Mouse (Mus musculus) stomach, postnatal 0 days (tissue): ENCODE data around the gene Crb1. TPM values are rescaled to one million over a fixed set of nuclear protein-coding genes. Genes with fewer than 3 reads are reported as not detected.

ENCODE experiments used
- ATAC-seq: fragments of 200-750 bp; cut with Nextera tagmentation; 2 replicates; pipeline ENCODE4 v1.8.0; 2017; ENCODE audit not compliant: low FRiP score, low TSS enrichment
- DNase-seq: peaks from one replicate; pipeline ENCODE4 v3.0.0-alpha.2; 2016; ENCODE audit warnings: low spot score
- H3K27ac ChIP-seq: fragments of 300-500 bp; sonication (generic); replicated peaks from 2 replicates; pipeline ENCODE4 v1.5.1; 2014; ENCODE audit warnings: mild to moderate bottlenecking, control low read depth
- H3K27me3 ChIP-seq: fragments of 300-500 bp; sonication (generic); 2 replicates; pipeline ENCODE4 v1.6.1; 2014; ENCODE audit warnings: low read length; ENCODE audit not compliant: control insufficient read depth, insufficient read depth
- H3K36me3 ChIP-seq: fragments of 300-500 bp; sonication (generic); 2 replicates; pipeline ENCODE4 v1.6.1; 2014; ENCODE audit warnings: low read length, mixed read lengths; ENCODE audit not compliant: control insufficient read depth, insufficient read depth
- H3K4me1 ChIP-seq: fragments of 300-500 bp; sonication (generic); replicated peaks from 2 replicates; pipeline ENCODE4 v1.6.1; 2014; ENCODE audit warnings: antibody characterized with exemption; ENCODE audit not compliant: control insufficient read depth, insufficient read depth
- H3K4me2 ChIP-seq: fragments of 300-500 bp; sonication (generic); replicated peaks from 2 replicates; pipeline ENCODE4 v1.6.1; 2014; ENCODE audit warnings: low read depth, mild to moderate bottlenecking, control low read depth, moderate library complexity
- H3K4me3 ChIP-seq: fragments of 300-500 bp; sonication (generic); 2 replicates; pipeline ENCODE4 v1.5.1; 2014; ENCODE audit warnings: low read depth, low read length, control low read depth
- H3K9ac ChIP-seq: fragments of 300-500 bp; sonication (generic); 2 replicates; pipeline ENCODE4 v1.6.1; 2014; ENCODE audit warnings: mild to moderate bottlenecking, low read length, control low read depth, mixed read lengths
- H3K9me3 ChIP-seq: fragments of 300-500 bp; sonication (generic); 2 replicates; pipeline ENCODE4 v1.6.1; 2016; ENCODE audit warnings: low read length; ENCODE audit not compliant: control insufficient read depth
- CTCF ChIP-seq: IDR thresholded peaks from 2 replicates; pipeline ENCODE4 v1.5.1; 2016; ENCODE audit warnings: antibody characterized with exemption, low read depth, mild to moderate bottlenecking, moderate library complexity
- EP300 ChIP-seq: optimal IDR thresholded peaks from 2 replicates; pipeline ENCODE3; 2016; ENCODE audit warnings: antibody characterized with exemption
- WGBS: fragments of 180-500 bp; shearing (Covaris S2); extraction: QIAGEN DNeasy Blood & Tissue Kit; methylation state at CpG from one replicate; pipeline ENCODE4 v1.1.7; 2014; 5-methylcytosine and 5-hydroxymethylcytosine counted together
- polyA plus RNA-seq: library from polyadenylated mRNA; unstranded; fragments of >200 nt; fragmentation: Nextera tagmentation; extraction: Ambion mirVana; gene quantifications from 2 replicates; pipeline ENCODE4 v1.2.1, GENCODE M21; 2015

The Crb1 gene
- polyA plus RNA-seq, 1 experiment from 2014 or later = 0.04 TPM

DNA sequence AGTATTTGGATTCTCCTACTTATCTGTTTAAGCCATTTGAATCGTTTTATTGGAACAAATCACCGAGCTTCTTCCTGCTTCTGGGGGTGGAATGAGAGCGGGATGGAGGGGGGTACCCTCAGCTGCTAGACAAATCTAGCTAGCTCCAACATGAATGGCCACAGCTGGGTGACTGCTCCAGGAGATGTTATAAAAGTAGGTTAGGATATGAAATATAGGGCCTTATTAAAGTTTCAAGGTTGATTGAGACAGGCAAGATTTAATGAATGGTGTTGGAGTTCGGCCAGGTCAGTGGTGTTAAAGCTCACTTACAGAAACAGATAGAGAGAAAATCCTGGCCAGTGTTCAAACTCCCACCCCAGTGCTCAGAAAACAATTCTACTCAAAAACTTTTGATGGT lies 84.9 kb downstream of the Crb1 start:
- H3K36me3 ChIP-seq = no peaks in the 10 kb centered on the region
- H3K27ac ChIP-seq = no peak overlapping the region
- H3K4me1 ChIP-seq = no peaks in the 10 kb centered on the region
- H3K4me2 ChIP-seq = no peak overlapping the region
- no peaks in the 10 kb centered on the region for H3K9me3 ChIP-seq
- DNase-seq (no peak), ATAC-seq (no peak)
- WGBS = 74% methylated on average over 4 of the region's 4 CpGs
- H3K9ac ChIP-seq = no peak overlapping the region
- no peak for TF ChIP-seq CTCF
- TF ChIP-seq EP300 = no peak
- no peaks in the 10 kb centered on the region for H3K27me3 ChIP-seq
- no peak overlapping the region for H3K4me3 ChIP-seq

DNA sequence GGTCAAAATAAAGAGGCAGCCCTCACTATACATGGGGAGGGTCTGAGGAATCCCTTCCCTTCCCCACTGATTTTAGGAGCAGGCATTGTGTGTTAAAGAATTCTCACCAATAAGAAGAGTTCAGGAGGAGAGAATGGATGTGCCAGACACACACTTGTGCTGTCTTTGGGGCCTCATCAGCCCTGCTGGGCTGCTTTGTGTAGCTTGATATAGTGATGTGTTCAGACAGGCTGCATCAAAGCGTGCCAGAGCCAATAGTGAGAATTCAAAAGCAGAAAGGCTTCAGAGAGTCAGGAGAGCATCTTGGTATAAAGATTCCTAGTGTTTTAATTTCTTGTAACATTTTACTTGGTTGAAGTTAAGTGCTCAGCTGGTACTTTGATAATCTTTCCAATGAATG lies 85.3 kb downstream of the Crb1 start:
- Histone ChIP-seq H3K9me3 (no peaks in the 10 kb centered on the region), H3K4me2 (no peak overlapping the region), H3K4me1 (no peaks in the 10 kb centered on the region), H3K36me3 (no peaks in the 10 kb centered on the region), H3K9ac (no peak overlapping the region), H3K27me3 (no peaks in the 10 kb centered on the region), H3K27ac (no peak overlapping the region), H3K4me3 (no peak overlapping the region)
- WGBS = 67% methylated on average over 1 of the region's 1 CpGs
- ATAC-seq (no peak), DNase-seq (no peak)
- no peak for TF ChIP-seq EP300

DNA sequence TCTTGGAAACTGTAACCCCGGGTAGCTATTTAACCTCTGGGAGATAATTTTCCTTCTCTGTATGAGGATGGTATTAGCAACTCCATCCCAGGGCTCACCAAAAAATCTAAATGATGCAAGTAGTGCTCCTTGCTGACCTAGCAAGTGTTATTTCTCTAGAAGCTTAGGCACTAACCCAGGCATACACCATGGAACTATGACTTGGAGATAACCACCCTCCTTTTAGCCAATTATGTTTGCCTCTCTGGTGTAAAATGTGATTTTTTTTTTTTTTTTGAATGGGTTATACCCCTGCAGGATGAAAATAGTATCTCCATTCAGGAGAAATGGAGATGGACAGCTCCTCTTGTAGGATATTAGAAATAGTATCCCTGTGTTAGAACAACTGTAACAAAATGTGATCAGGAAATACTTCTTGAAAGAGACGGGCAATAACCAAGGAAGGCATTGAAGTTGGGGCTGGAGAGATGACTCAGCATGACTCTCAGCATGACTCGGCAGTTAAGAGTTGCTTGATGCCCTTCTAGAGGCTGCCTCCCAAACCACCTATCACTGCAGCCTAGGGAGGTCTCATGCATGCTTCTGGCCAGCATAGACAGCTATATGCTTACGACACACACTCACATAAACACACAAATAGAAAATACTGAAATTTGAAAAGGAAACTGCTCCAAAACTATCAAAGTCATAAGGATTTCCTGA lies 100.1 kb downstream of the Crb1 start:
- H3K4me3 ChIP-seq = no peak overlapping the region
- no peak overlapping the region for H3K9ac ChIP-seq
- WGBS = 74% methylated on average over 4 of the region's 4 CpGs
- H3K27ac ChIP-seq = no peak overlapping the region
- no peaks in the 10 kb centered on the region for H3K4me1 ChIP-seq
- ATAC-seq (no peak), DNase-seq (no peak)
- no peaks in the 10 kb centered on the region for H3K9me3 ChIP-seq
- H3K36me3 ChIP-seq = no peaks in the 10 kb centered on the region
- TF ChIP-seq CTCF = no peak
- TF ChIP-seq EP300 = no peak
- no peaks in the 10 kb centered on the region for H3K27me3 ChIP-seq
- no peak overlapping the region for H3K4me2 ChIP-seq

DNA sequence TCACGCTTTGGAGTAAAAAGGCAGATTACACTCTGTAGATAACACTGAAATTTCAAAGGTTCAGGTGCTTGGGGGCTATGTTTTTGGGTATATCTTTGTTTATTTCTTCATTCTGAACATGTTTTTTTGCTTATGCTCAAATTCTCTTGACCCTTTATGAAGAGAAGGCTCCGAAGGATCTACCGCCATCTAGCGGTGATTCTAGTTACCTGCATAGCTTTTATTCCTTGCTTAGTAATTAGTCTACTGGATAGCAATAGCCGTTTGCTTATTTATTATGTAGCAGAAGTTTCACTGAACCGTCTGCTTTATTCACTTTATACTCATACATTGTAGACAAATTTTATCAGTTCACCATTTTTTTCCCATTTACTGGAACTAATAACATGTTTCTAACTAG lies 109.1 kb downstream of the Crb1 start:
- no peak for ATAC-seq
- peak; percentile 30 for DNase-seq
- H3K36me3 ChIP-seq = no peaks in the 10 kb centered on the region

DNA sequence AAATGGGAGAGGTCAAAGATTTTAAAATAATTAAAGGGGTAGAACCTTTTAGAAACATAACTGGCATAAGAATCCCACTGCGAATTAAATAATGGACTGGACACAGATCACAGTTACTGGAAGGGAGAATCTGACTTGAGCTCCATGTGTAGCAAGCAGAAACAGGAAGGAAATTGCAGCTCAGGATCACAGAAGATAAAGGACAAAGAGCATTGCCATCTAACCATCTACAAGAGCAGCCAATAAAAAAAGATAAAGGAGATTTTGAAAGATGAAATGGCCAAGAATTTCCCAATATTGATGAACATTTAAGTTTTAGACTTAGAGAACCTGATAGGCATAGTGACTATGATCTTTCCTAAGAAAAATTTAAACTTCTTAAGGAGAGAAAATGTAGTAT lies 112.7 kb downstream of the Crb1 start:
- Histone ChIP-seq H3K27ac (no peak overlapping the region), H3K4me3 (no peak overlapping the region), H3K9ac (no peak overlapping the region), H3K27me3 (no peaks in the 10 kb centered on the region), H3K4me2 (no peak overlapping the region), H3K9me3 (no peaks in the 10 kb centered on the region), H3K36me3 (no peaks in the 10 kb centered on the region), H3K4me1 (no peaks in the 10 kb centered on the region)
- DNase-seq (no peak), ATAC-seq (no peak)
- 79% methylated on average over 1 of the region's 1 CpGs for WGBS
- TF ChIP-seq CTCF = no peak
- no peak for TF ChIP-seq EP300

More for the DNA sequence above, 109.1 kb downstream of the Crb1 start:
- WGBS = 14% methylated on average over 6 of the region's 6 CpGs
- Histone ChIP-seq H3K4me1 (no peaks in the 10 kb centered on the region), H3K9ac (no peak overlapping the region), H3K4me3 (no peak overlapping the region), H3K9me3 (no peaks in the 10 kb centered on the region), H3K4me2 (no peak overlapping the region), H3K27me3 (no peaks in the 10 kb centered on the region), H3K27ac (no peak overlapping the region)
- no peak for TF ChIP-seq EP300
- TF ChIP-seq CTCF = peak; percentile 95

DNA sequence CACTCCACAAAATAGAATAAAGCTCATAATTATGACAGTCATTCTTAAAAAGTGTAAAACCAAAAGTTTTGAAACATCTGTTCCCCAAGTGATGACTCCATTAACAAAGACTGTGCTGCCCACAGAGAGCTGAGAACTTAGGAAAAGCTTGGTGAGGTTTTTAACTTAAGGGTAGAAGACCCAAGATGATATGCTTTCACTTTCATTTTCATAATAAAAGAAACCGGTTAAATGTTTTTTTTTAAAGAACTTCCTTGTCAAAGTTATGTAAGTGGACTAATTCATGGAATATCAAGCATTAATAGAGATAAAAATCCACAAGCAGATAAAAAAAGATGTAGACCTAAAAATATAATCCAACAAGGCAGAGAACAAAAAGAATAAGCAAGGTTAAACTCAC lies 113.7 kb downstream of the Crb1 start:
- H3K4me2 ChIP-seq = no peak overlapping the region
- H3K4me3 ChIP-seq = no peak overlapping the region
- no peaks in the 10 kb centered on the region for H3K4me1 ChIP-seq
- no peaks in the 10 kb centered on the region for H3K36me3 ChIP-seq
- H3K9me3 ChIP-seq = no peaks in the 10 kb centered on the region
- ATAC-seq (no peak), DNase-seq (no peak)
- H3K9ac ChIP-seq = no peak overlapping the region
- no peaks in the 10 kb centered on the region for H3K27me3 ChIP-seq
- no peak for TF ChIP-seq CTCF
- no peak for TF ChIP-seq EP300
- 42% methylated on average over 1 of the region's 1 CpGs for WGBS
- no peak overlapping the region for H3K27ac ChIP-seq
